Mouse (Mus musculus): ENCODE results near the gene Dvl1. TPM values are rescaled to one million over a fixed set of nuclear protein-coding genes. Genes with fewer than 3 reads are reported as not detected.

Dvl1 gene
- polyA plus RNA-seq, 1 experiment from 2014 or later = 5.5 TPM

Other genes with a start within 250 kb of the Dvl1 start
- 7.8 and 10.1 TPM in 2 replicates for gene Slc35e2, start 246.0 kb upstream of the Dvl1 start, polyA plus RNA-seq (2015; fragmentation: Nextera tagmentation; extraction: Ambion mirVana)
- 56.6 and 65.6 TPM in 2 replicates for gene Cdk11b, start 222.5 kb upstream of the Dvl1 start, polyA plus RNA-seq (2015; fragmentation: Nextera tagmentation; extraction: Ambion mirVana)
- gene Gm10563, start 202.0 kb upstream of the Dvl1 start, polyA plus RNA-seq (2015; fragmentation: Nextera tagmentation; extraction: Ambion mirVana) = not detected in 2 replicates
- gene Mmp23, start 194.0 kb upstream of the Dvl1 start, polyA plus RNA-seq (2015; fragmentation: Nextera tagmentation; extraction: Ambion mirVana) = 70.4 and 71.7 TPM in 2 replicates
- gene Mib2, start 178.2 kb upstream of the Dvl1 start, polyA plus RNA-seq (2015; fragmentation: Nextera tagmentation; extraction: Ambion mirVana) = 31.9 and 34.1 TPM in 2 replicates
- 2.5 and 2.8 TPM in 2 replicates for gene Fndc10, start 153.1 kb upstream of the Dvl1 start, polyA plus RNA-seq (2015; fragmentation: Nextera tagmentation; extraction: Ambion mirVana)
- 144 and 159 TPM in 2 replicates for gene Ssu72, start 142.6 kb upstream of the Dvl1 start, polyA plus RNA-seq (2015; fragmentation: Nextera tagmentation; extraction: Ambion mirVana)
- gene Tmem240, start 112.6 kb upstream of the Dvl1 start, polyA plus RNA-seq (2015; fragmentation: Nextera tagmentation; extraction: Ambion mirVana) = 0.45 and 0.53 TPM in 2 replicates
- 138 and 142 TPM in 2 replicates for gene Atad3a, start 86.3 kb upstream of the Dvl1 start, polyA plus RNA-seq (2015; fragmentation: Nextera tagmentation; extraction: Ambion mirVana)
- gene Vwa1, start 72.7 kb upstream of the Dvl1 start, polyA plus RNA-seq (2015; fragmentation: Nextera tagmentation; extraction: Ambion mirVana) = 7.4 and 11.3 TPM in 2 replicates
- gene Tmem88b, start 61.5 kb upstream of the Dvl1 start, polyA plus RNA-seq (2015; fragmentation: Nextera tagmentation; extraction: Ambion mirVana) = 0.32 and 0.33 TPM in 2 replicates
- gene Ankrd65, start 57.0 kb upstream of the Dvl1 start, polyA plus RNA-seq (2015; fragmentation: Nextera tagmentation; extraction: Ambion mirVana) = 0.32 and 0.41 TPM in 2 replicates
- 205 and 209 TPM in 2 replicates for gene Mrpl20, start 44.5 kb upstream of the Dvl1 start, polyA plus RNA-seq (2015; fragmentation: Nextera tagmentation; extraction: Ambion mirVana)
- 168 and 179 TPM in 2 replicates for gene Ccnl2, start 34.9 kb upstream of the Dvl1 start, polyA plus RNA-seq (2015; fragmentation: Nextera tagmentation; extraction: Ambion mirVana)
- gene Aurkaip1, start 16.1 kb upstream of the Dvl1 start, polyA plus RNA-seq (2015; fragmentation: Nextera tagmentation; extraction: Ambion mirVana) = 143 and 157 TPM in 2 replicates
- 119 and 125 TPM in 2 replicates for gene Mxra8, start 7.7 kb upstream of the Dvl1 start, polyA plus RNA-seq (2015; fragmentation: Nextera tagmentation; extraction: Ambion mirVana)
- gene Tas1r3, start 16.0 kb downstream of the Dvl1 start, polyA plus RNA-seq (2015; fragmentation: Nextera tagmentation; extraction: Ambion mirVana) = 0.22 and 0.40 TPM in 2 replicates
- 20.0 TPM in 2 replicates for gene Cptp, start 22.0 kb downstream of the Dvl1 start, polyA plus RNA-seq (2015; fragmentation: Nextera tagmentation; extraction: Ambion mirVana)
- 72.9 and 80.1 TPM in 2 replicates for gene Ints11, start 22.1 kb downstream of the Dvl1 start, polyA plus RNA-seq (2015; fragmentation: Nextera tagmentation; extraction: Ambion mirVana)
- gene Pusl1, start 44.4 kb downstream of the Dvl1 start, polyA plus RNA-seq (2015; fragmentation: Nextera tagmentation; extraction: Ambion mirVana) = 51.4 and 55.1 TPM in 2 replicates
- gene Acap3, start 44.4 kb downstream of the Dvl1 start, polyA plus RNA-seq (2015; fragmentation: Nextera tagmentation; extraction: Ambion mirVana) = 16.5 and 17.6 TPM in 2 replicates
- gene Ube2j2, start 96.4 kb downstream of the Dvl1 start, polyA plus RNA-seq (2015; fragmentation: Nextera tagmentation; extraction: Ambion mirVana) = 100.0 and 102 TPM in 2 replicates
- 123 and 137 TPM in 2 replicates for gene C1qtnf12, start 114.9 kb downstream of the Dvl1 start, polyA plus RNA-seq (2015; fragmentation: Nextera tagmentation; extraction: Ambion mirVana)
- gene B3galt6, start 145.2 kb downstream of the Dvl1 start, polyA plus RNA-seq (2015; fragmentation: Nextera tagmentation; extraction: Ambion mirVana) = 18.0 and 18.7 TPM in 2 replicates
- 173 and 182 TPM in 2 replicates for gene Sdf4, start 145.5 kb downstream of the Dvl1 start, polyA plus RNA-seq (2015; fragmentation: Nextera tagmentation; extraction: Ambion mirVana)
- gene Tnfrsf4, start 166.4 kb downstream of the Dvl1 start, polyA plus RNA-seq (2015; fragmentation: Nextera tagmentation; extraction: Ambion mirVana) = 0.90 and 1.2 TPM in 2 replicates
- gene Tnfrsf18, start 178.8 kb downstream of the Dvl1 start, polyA plus RNA-seq (2015; fragmentation: Nextera tagmentation; extraction: Ambion mirVana) = 1.3 and 2.5 TPM in 2 replicates
- 7.4 and 10.1 TPM in 2 replicates for gene Ttll10, start 212.0 kb downstream of the Dvl1 start, polyA plus RNA-seq (2015; fragmentation: Nextera tagmentation; extraction: Ambion mirVana)

Data from kidney, embryonic 16.5 days (tissue).